Mouse (Mus musculus): ENCODE measurements at regions not wholly inside any gene's neighbourhood (a gene's known extent, or its start where the extent isn't known, plus 50 kb on each side); places are given as distances from the start of the nearest gene placed in this dataset.
A peak's percentile ranks its signal among the peaks of the same experiment; 100 is the strongest.

- no peak for ATAC-seq (ENCODE audit: low read depth)
- H3K4me2 ChIP-seq: no peak overlapping the region
- H3K36me3 ChIP-seq: no peaks in the 10 kb centered on the region
- no peak overlapping the region for H3K4me3 ChIP-seq
- H3K4me1 ChIP-seq (replicated peaks): no peaks in the 10 kb centered on the region
- H3K9ac ChIP-seq: no peak overlapping the region
- no peaks in the 10 kb centered on the region for H3K9me3 ChIP-seq
- no peak overlapping the region for H3K27ac ChIP-seq (replicated peaks)
- WGBS: 89% methylated on average over 1 of the region's 1 CpGs
- no peaks in the 10 kb centered on the region for H3K27me3 ChIP-seq
These were observed 139.7 kb upstream of the Ngly1 start for GRCm38 (mm10) chr14:16109414-16109813.

GRCm38 (mm10) chr14:16132672-16133071 lies 116.4 kb upstream of the Ngly1 start:
- 86% methylated on average over 3 of the region's 3 CpGs for WGBS
- no peaks in the 10 kb centered on the region for H3K9me3 ChIP-seq
- no peak overlapping the region for H3K4me3 ChIP-seq
- no peaks in the 10 kb centered on the region for H3K36me3 ChIP-seq
- ATAC-seq (ENCODE audit: low read depth): no peak
- H3K9ac ChIP-seq: no peak overlapping the region
- H3K27ac ChIP-seq (replicated peaks): no peak overlapping the region
- H3K4me1 ChIP-seq (replicated peaks): no peaks in the 10 kb centered on the region; the same call in 1 of the 2 replicates
- no peaks in the 10 kb centered on the region for H3K27me3 ChIP-seq
- no peak overlapping the region for H3K4me2 ChIP-seq

DNA sequence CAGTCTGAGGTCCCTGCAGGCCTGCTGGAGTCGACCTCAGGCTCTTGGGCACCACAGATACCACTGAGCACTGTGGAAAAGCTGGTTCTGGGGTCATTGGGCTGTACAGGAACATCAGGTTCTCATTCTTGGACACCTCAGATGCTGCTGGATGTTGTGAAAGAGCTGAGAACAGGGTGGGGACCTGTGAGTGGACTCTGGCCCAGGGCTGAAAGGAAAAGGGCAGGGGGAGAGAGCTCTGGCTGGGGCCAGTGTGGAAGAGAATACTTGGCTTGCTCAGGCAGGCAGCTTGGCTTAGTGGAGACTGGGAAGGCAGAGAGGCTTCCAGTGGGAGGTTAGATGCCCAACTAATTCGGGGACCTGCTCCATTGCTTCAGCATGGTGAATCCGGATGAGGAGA lies 115.7 kb upstream of the Ngly1 start:
- no peak for ATAC-seq (ENCODE audit: low read depth)
- WGBS: 82% methylated on average over 3 of the region's 3 CpGs

GRCm38 (mm10) chr14:16136187-16136586 lies 112.9 kb upstream of the Ngly1 start:
- H3K9ac ChIP-seq: no peak overlapping the region
- peak; percentile 47; the same call in 1 of the 2 replicates for ATAC-seq (ENCODE audit: low read depth)
- 50% methylated on average over 3 of the region's 3 CpGs for WGBS
- H3K4me2 ChIP-seq: no peak overlapping the region
- H3K36me3 ChIP-seq: no peaks in the 10 kb centered on the region
- H3K4me1 ChIP-seq (replicated peaks): no peaks in the 10 kb centered on the region; the same call in 1 of the 2 replicates
- H3K27ac ChIP-seq (replicated peaks): no peak overlapping the region
- no peaks in the 10 kb centered on the region for H3K27me3 ChIP-seq
- H3K4me3 ChIP-seq: no peak overlapping the region
- H3K9me3 ChIP-seq: no peaks in the 10 kb centered on the region

More for the DNA sequence above, 115.7 kb upstream of the Ngly1 start:
- Histone ChIP-seq H3K27ac (replicated peaks) (no peak overlapping the region), H3K9me3 (no peaks in the 10 kb centered on the region), H3K9ac (no peak overlapping the region), H3K4me2 (no peak overlapping the region), H3K36me3 (no peaks in the 10 kb centered on the region), H3K4me3 (no peak overlapping the region), H3K27me3 (no peaks in the 10 kb centered on the region), H3K4me1 (replicated peaks) (no peaks in the 10 kb centered on the region; the same call in 1 of the 2 replicates)

DNA sequence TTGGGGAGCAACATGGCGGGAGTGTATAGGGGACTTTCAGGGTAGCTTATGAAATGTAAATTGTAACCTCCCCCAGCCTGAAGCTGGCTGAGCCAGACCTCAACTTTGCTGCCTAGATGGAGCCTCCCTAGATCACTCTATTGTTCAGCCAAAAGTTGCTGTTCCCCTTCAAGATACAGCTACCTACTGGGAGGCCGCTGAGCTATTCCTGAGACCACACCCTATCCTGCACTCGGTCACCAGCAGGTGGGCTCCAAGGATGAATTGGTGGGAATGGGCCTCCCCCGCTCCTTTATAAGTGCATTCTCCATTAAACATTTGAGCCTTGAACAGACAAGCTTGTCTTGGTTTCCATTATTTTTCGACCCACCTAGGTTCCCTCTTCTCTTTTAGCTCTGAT lies 104.8 kb upstream of the Ngly1 start:
- Histone ChIP-seq H3K9me3 (no peaks in the 10 kb centered on the region), H3K27me3 (no peaks in the 10 kb centered on the region), H3K4me1 (replicated peaks) (no peaks in the 10 kb centered on the region), H3K36me3 (no peaks in the 10 kb centered on the region), H3K9ac (no peak overlapping the region), H3K4me2 (no peak overlapping the region), H3K4me3 (no peak overlapping the region), H3K27ac (replicated peaks) (no peak overlapping the region)
- ATAC-seq (ENCODE audit: low read depth): no peak
- 85% methylated on average over 5 of the region's 5 CpGs for WGBS

DNA sequence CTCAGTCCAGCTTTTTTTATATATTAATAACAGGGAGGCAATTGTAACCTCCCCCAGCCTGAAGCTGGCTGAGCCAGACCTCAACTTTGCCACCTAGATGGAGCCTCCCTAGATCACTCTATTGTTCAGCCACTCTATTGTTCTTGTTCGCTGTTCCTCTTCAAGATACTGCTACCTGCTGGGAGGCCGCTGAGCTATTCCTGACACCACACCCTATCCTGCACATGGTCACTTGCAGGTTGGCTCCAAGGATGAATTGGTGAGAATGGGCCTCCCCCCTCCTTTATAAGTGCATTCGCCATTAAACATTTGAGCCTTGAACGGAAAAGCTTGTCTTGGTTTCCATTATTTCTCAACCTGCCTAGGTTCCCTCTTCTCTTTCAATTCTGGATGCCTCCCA lies 102.3 kb upstream of the Ngly1 start:
- ATAC-seq (ENCODE audit: low read depth): no peak
- 57% methylated on average over 4 of the region's 4 CpGs for WGBS
- H3K4me1 ChIP-seq (replicated peaks): no peaks in the 10 kb centered on the region

DNA sequence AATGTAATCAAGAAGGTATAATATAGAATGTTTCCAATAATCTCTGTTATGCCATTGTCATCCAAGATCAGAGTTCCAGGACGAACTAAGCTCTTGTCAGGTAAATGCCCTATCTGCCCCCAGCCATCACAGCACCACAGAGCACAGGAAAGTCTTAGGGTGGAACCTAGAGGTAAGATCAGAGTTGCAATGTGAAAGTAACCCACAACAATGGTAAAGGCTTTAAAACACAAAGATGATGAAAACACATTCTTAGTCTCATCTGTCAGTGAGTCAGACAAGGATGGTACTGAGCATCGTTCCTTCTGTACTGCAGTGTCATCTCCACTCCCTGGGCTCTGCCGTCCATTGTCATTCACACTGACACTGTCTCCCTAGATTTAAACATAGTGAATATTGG lies 97.3 kb upstream of the Ngly1 start:
- no peak overlapping the region for H3K4me2 ChIP-seq
- no peak overlapping the region for H3K9ac ChIP-seq
- no peak overlapping the region for H3K27ac ChIP-seq (replicated peaks)
- H3K27me3 ChIP-seq: no peaks in the 10 kb centered on the region
- WGBS: 84% methylated on average over 3 of the region's 3 CpGs
- no peaks in the 10 kb centered on the region for H3K36me3 ChIP-seq
- no peak overlapping the region for H3K4me3 ChIP-seq
- H3K9me3 ChIP-seq: no peaks in the 10 kb centered on the region
- ATAC-seq (ENCODE audit: low read depth): no peak
- no peaks in the 10 kb centered on the region for H3K4me1 ChIP-seq (replicated peaks)

More for the DNA sequence above, 102.3 kb upstream of the Ngly1 start:
- no peaks in the 10 kb centered on the region for H3K27me3 ChIP-seq
- no peaks in the 10 kb centered on the region for H3K36me3 ChIP-seq
- H3K27ac ChIP-seq (replicated peaks): no peak overlapping the region
- no peak overlapping the region for H3K4me3 ChIP-seq
- H3K4me2 ChIP-seq: no peak overlapping the region
- H3K9me3 ChIP-seq: no peaks in the 10 kb centered on the region
- H3K9ac ChIP-seq: no peak overlapping the region

DNA sequence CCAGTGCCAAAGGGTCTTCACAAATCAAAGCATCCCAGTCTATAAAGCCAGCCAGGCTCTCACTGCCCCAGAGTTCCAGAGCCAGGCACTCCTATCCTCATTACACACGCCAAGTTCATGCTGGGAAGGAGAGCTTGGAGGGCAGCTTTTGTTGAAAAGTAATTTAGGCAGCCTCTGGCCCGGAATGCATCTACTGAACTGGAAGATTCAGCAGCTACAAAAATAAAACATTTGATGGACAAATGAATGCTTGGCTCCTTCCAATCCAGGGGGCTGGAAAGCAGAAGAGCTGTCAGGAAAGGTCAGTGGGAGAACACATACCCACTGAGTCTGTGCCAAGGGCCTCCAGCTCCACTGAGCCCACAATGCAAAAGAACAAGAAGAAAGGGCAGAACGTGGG lies 96.4 kb upstream of the Ngly1 start:
- no peak overlapping the region for H3K27ac ChIP-seq (replicated peaks)
- 51% methylated on average over 3 of the region's 3 CpGs for WGBS
- H3K4me3 ChIP-seq: no peak overlapping the region
- no peaks in the 10 kb centered on the region for H3K36me3 ChIP-seq
- ATAC-seq (ENCODE audit: low read depth): no peak
- no peak overlapping the region for H3K4me2 ChIP-seq
- no peak overlapping the region for H3K9ac ChIP-seq
- H3K9me3 ChIP-seq: no peaks in the 10 kb centered on the region
- H3K27me3 ChIP-seq: no peaks in the 10 kb centered on the region
- H3K4me1 ChIP-seq (replicated peaks): no peaks in the 10 kb centered on the region

GRCm38 (mm10) chr14:16155106-16155505 lies 94.0 kb upstream of the Ngly1 start:
- Histone ChIP-seq H3K4me3 (no peak overlapping the region), H3K9me3 (no peaks in the 10 kb centered on the region), H3K4me2 (no peak overlapping the region), H3K9ac (no peak overlapping the region), H3K36me3 (no peaks in the 10 kb centered on the region), H3K27ac (replicated peaks) (no peak overlapping the region), H3K27me3 (no peaks in the 10 kb centered on the region), H3K4me1 (replicated peaks) (no peaks in the 10 kb centered on the region)
- 75% methylated on average over 1 of the region's 1 CpGs for WGBS
- no peak for ATAC-seq (ENCODE audit: low read depth)

- Histone ChIP-seq H3K4me3 (no peak overlapping the region), H3K9me3 (no peaks in the 10 kb centered on the region), H3K27me3 (no peaks in the 10 kb centered on the region), H3K36me3 (no peaks in the 10 kb centered on the region), H3K27ac (replicated peaks) (no peak overlapping the region), H3K9ac (no peak overlapping the region), H3K4me2 (no peak overlapping the region), H3K4me1 (replicated peaks) (no peaks in the 10 kb centered on the region)
- 56% methylated on average over 1 of the region's 1 CpGs for WGBS
- ATAC-seq (ENCODE audit: low read depth): no peak
These were observed 78.9 kb upstream of the Ngly1 start for GRCm38 (mm10) chr14:16170226-16170625.

- ATAC-seq (ENCODE audit: low read depth): no peak
- Histone ChIP-seq H3K4me2 (no peak overlapping the region), H3K27me3 (no peaks in the 10 kb centered on the region), H3K27ac (replicated peaks) (no peak overlapping the region), H3K9me3 (no peaks in the 10 kb centered on the region), H3K9ac (no peak overlapping the region), H3K4me3 (no peak overlapping the region), H3K36me3 (no peaks in the 10 kb centered on the region), H3K4me1 (replicated peaks) (no peaks in the 10 kb centered on the region)
- 86% methylated on average over 3 of the region's 3 CpGs for WGBS
These were observed 76.8 kb upstream of the Ngly1 start for GRCm38 (mm10) chr14:16172261-16172660.

GRCm38 (mm10) chr14:16173292-16173691 lies 75.8 kb upstream of the Ngly1 start:
- Histone ChIP-seq H3K4me1 (replicated peaks) (no peaks in the 10 kb centered on the region), H3K4me2 (no peak overlapping the region), H3K27ac (replicated peaks) (no peak overlapping the region), H3K36me3 (no peaks in the 10 kb centered on the region), H3K27me3 (no peaks in the 10 kb centered on the region), H3K9ac (no peak overlapping the region), H3K9me3 (no peaks in the 10 kb centered on the region), H3K4me3 (no peak overlapping the region)
- no peak for ATAC-seq (ENCODE audit: low read depth)
- 80% methylated on average over 3 of the region's 3 CpGs for WGBS

- no peak overlapping the region for H3K9ac ChIP-seq
- H3K4me3 ChIP-seq: no peak overlapping the region
- H3K9me3 ChIP-seq: no peaks in the 10 kb centered on the region
- no peaks in the 10 kb centered on the region for H3K27me3 ChIP-seq
- H3K27ac ChIP-seq (replicated peaks): no peak overlapping the region
- no peak overlapping the region for H3K4me2 ChIP-seq
- no peaks in the 10 kb centered on the region for H3K36me3 ChIP-seq
- H3K4me1 ChIP-seq (replicated peaks): no peaks in the 10 kb centered on the region
- ATAC-seq (ENCODE audit: low read depth): no peak
- WGBS: 89% methylated on average over 3 of the region's 3 CpGs
These were observed 70.9 kb upstream of the Ngly1 start for GRCm38 (mm10) chr14:16178227-16178626.

All from neural tube, embryonic 13.5 days (tissue).